Mouse (Mus musculus): ENCODE measurements around the gene Rngtt. TPM values are rescaled to one million over a fixed set of nuclear protein-coding genes. Genes with fewer than 3 reads are reported as not detected.
"Not testable (repeated sequence)": the region's sequence is repeated elsewhere in the genome, so short reads cannot be mapped to it uniquely, and the experiment has no call there.

Gene Rngtt
- polyA plus RNA-seq, 1 experiment from 2014 or later = 21.6 TPM

- Histone ChIP-seq H3K4me3 (replicated peaks) (no peak overlapping the region), H3K4me2 (replicated peaks) (no peak overlapping the region), H3K4me1 (no peaks in the 10 kb centered on the region), H3K27ac (replicated peaks) (no peak overlapping the region), H3K27me3 (no peaks in the 10 kb centered on the region), H3K36me3 (no peaks in the 10 kb centered on the region), H3K9me3 (replicated peaks) (no peaks in the 10 kb centered on the region), H3K9ac (no peak overlapping the region)
- 83% methylated on average over 2 of the region's 2 CpGs for WGBS
- ATAC-seq (ENCODE audit: insufficient number of reproducible peaks, low FRiP score, low TSS enrichment, low read depth) = no peak
Measured at GRCm38 (mm10) chr4:33393437-33393836, 83.3 kb downstream of the Rngtt start.

- WGBS = 60% methylated on average over 3 of the region's 3 CpGs
- H3K9me3 ChIP-seq (replicated peaks) = no peaks in the 10 kb centered on the region
- no peaks in the 10 kb centered on the region for H3K4me1 ChIP-seq
- H3K9ac ChIP-seq = no peak overlapping the region
- H3K4me3 ChIP-seq (replicated peaks) = no peak overlapping the region
- ATAC-seq (ENCODE audit: insufficient number of reproducible peaks, low FRiP score, low TSS enrichment, low read depth) = no peak
- H3K27me3 ChIP-seq = no peaks in the 10 kb centered on the region
- no peaks in the 10 kb centered on the region for H3K36me3 ChIP-seq
- no peak overlapping the region for H3K4me2 ChIP-seq (replicated peaks)
- H3K27ac ChIP-seq (replicated peaks) = no peak overlapping the region
Measured at GRCm38 (mm10) chr4:33396222-33397176, 86.4 kb downstream of the Rngtt start.

GRCm38 (mm10) chr4:33405723-33406293 is 95.7 kb downstream of the Rngtt start:
- Histone ChIP-seq H3K4me3 (replicated peaks) (no peak overlapping the region), H3K4me1 (no peaks in the 10 kb centered on the region), H3K9me3 (replicated peaks) (no peaks in the 10 kb centered on the region), H3K9ac (no peak overlapping the region), H3K27me3 (no peaks in the 10 kb centered on the region), H3K4me2 (replicated peaks) (no peak overlapping the region), H3K27ac (replicated peaks) (no peak overlapping the region), H3K36me3 (no peaks in the 10 kb centered on the region)
- WGBS = 67% methylated on average over 2 of the region's 2 CpGs
- ATAC-seq (ENCODE audit: insufficient number of reproducible peaks, low FRiP score, low TSS enrichment, low read depth) = no peak

GRCm38 (mm10) chr4:33413791-33414190 is 103.7 kb downstream of the Rngtt start:
- Histone ChIP-seq H3K4me1 (no peaks in the 10 kb centered on the region), H3K9me3 (replicated peaks) (no peaks in the 10 kb centered on the region), H3K4me3 (replicated peaks) (no peak overlapping the region), H3K9ac (no peak overlapping the region), H3K4me2 (replicated peaks) (no peak overlapping the region), H3K27me3 (no peaks in the 10 kb centered on the region), H3K27ac (replicated peaks) (no peak overlapping the region), H3K36me3 (no peaks in the 10 kb centered on the region)
- no peak for ATAC-seq (ENCODE audit: insufficient number of reproducible peaks, low FRiP score, low TSS enrichment, low read depth)
- WGBS = 78% methylated on average over 4 of the region's 4 CpGs

DNA sequence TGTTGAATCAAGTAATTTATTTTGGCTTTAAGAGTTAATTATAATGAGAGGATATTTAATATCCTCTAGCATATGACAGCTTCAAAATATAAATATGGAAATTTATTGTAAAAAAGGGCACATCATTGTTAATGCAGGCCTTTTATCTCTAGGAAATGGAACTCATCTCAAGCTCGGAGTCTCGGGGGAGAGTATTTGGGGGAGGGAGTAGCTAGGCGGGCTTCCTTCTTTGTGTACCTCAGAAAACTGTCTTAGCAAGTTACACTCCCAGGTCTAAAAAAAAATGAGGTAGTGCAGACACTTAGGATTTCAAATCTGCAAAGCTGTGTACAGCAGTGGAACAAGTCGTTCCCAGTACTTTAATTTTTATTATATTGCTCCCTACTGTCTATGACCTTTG is 104.7 kb downstream of the Rngtt start:
- H3K9me3 ChIP-seq (replicated peaks) = no peaks in the 10 kb centered on the region
- no peak overlapping the region for H3K4me3 ChIP-seq (replicated peaks)
- no peaks in the 10 kb centered on the region for H3K36me3 ChIP-seq
- no peaks in the 10 kb centered on the region for H3K4me1 ChIP-seq
- ATAC-seq (ENCODE audit: insufficient number of reproducible peaks, low FRiP score, low TSS enrichment, low read depth) = no peak
- H3K27ac ChIP-seq (replicated peaks) = no peak overlapping the region
- H3K9ac ChIP-seq = no peak overlapping the region
- H3K27me3 ChIP-seq = no peaks in the 10 kb centered on the region
- H3K4me2 ChIP-seq (replicated peaks) = no peak overlapping the region
- WGBS = 71% methylated on average over 4 of the region's 4 CpGs

DNA sequence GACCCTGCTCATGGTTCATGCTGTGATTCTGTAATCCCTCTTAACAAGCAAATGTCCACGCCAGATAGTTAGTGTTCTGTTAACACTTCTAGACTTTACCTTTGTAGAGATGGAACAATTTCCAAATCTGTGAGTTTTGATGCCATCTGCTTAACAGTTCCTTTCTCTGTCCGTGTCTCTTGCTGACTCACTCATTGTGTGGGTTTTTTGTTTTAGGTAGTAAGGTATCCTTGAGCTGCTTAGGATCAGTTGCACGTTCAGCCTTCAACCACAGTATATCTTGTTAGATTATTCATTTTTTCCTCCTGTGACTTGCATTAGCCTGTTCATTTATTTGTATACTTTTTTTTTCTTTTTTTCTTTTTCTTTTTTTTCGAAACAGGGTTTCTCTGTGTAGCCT is 107.3 kb downstream of the Rngtt start:
- no peak for ATAC-seq (ENCODE audit: insufficient number of reproducible peaks, low FRiP score, low TSS enrichment, low read depth)
- no peaks in the 10 kb centered on the region for H3K27me3 ChIP-seq
- WGBS = 85% methylated on average over 4 of the region's 4 CpGs
- no peak overlapping the region for H3K4me3 ChIP-seq (replicated peaks)
- H3K27ac ChIP-seq (replicated peaks) = no peak overlapping the region
- no peak overlapping the region for H3K4me2 ChIP-seq (replicated peaks)
- H3K4me1 ChIP-seq = no peaks in the 10 kb centered on the region
- no peak overlapping the region for H3K9ac ChIP-seq
- no peaks in the 10 kb centered on the region for H3K9me3 ChIP-seq (replicated peaks)
- H3K36me3 ChIP-seq = no peaks in the 10 kb centered on the region

DNA sequence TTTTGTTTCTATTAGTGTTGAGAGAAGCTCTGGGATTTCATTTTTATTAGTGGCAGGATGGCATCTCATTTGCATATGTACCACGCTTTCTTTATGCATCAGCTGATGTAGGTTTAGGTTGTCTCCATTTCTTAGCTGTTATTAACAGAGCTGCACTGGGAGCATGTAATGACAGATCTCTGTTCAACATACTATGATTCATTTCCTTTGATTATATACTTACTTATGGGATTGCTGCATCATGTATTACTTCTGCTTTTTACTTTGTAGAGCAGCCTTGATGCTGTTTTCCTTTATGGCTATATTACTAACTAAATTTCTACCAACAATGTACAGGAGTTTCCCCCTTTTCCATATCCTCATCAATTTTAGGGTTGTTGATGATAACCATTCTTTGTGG is 109.5 kb downstream of the Rngtt start:
- Histone ChIP-seq H3K9ac (no peak overlapping the region), H3K9me3 (replicated peaks) (no peaks in the 10 kb centered on the region), H3K4me3 (replicated peaks) (no peak overlapping the region), H3K27ac (replicated peaks) (no peak overlapping the region), H3K36me3 (no peaks in the 10 kb centered on the region), H3K4me1 (no peaks in the 10 kb centered on the region), H3K4me2 (replicated peaks) (no peak overlapping the region), H3K27me3 (no peaks in the 10 kb centered on the region)
- no peak for ATAC-seq (ENCODE audit: insufficient number of reproducible peaks, low FRiP score, low TSS enrichment, low read depth)
- 91% methylated on average over 1 of the region's 1 CpGs for WGBS

DNA sequence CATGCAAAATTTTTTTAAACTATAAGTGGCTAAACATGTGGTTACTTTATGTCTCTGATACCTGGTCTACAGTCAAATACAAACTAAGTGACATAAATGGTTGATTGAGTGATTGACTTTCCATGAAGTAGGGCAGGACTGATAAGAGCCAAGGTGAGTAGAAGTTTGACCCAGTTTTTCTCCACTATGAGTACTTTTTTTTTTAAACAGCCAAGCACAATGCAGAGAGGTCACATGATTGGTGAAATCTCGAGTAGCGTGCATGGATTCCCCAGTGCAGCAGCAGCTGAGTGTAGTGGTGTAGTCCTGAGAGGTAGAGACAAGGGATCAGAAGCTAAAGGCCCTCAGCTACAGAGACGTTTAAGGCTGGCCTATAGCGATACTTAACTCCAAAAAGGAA is 118.7 kb downstream of the Rngtt start:
- Histone ChIP-seq H3K9ac (no peak overlapping the region), H3K4me2 (replicated peaks) (no peak overlapping the region), H3K4me3 (replicated peaks) (no peak overlapping the region), H3K4me1 (no peaks in the 10 kb centered on the region), H3K27me3 (no peaks in the 10 kb centered on the region), H3K36me3 (no peaks in the 10 kb centered on the region), H3K27ac (replicated peaks) (no peak overlapping the region), H3K9me3 (replicated peaks) (no peaks in the 10 kb centered on the region)
- 53% methylated on average over 4 of the region's 4 CpGs for WGBS
- no peak for ATAC-seq (ENCODE audit: insufficient number of reproducible peaks, low FRiP score, low TSS enrichment, low read depth)

GRCm38 (mm10) chr4:33441864-33442263 is 131.8 kb downstream of the Rngtt start:
- H3K9ac ChIP-seq = no peak overlapping the region
- no peaks in the 10 kb centered on the region for H3K4me1 ChIP-seq
- WGBS = 64% methylated on average over 6 of the region's 6 CpGs
- no peak for ATAC-seq (ENCODE audit: insufficient number of reproducible peaks, low FRiP score, low TSS enrichment, low read depth)
- H3K4me2 ChIP-seq (replicated peaks) = no peak overlapping the region
- no peak overlapping the region for H3K4me3 ChIP-seq (replicated peaks)
- no peaks in the 10 kb centered on the region for H3K9me3 ChIP-seq (replicated peaks)
- H3K36me3 ChIP-seq = no peaks in the 10 kb centered on the region
- H3K27me3 ChIP-seq = no peaks in the 10 kb centered on the region
- no peak overlapping the region for H3K27ac ChIP-seq (replicated peaks)

GRCm38 (mm10) chr4:33446265-33446664 is 136.2 kb downstream of the Rngtt start:
- WGBS = over 99% methylated on average over 3 of the region's 3 CpGs
- H3K27ac ChIP-seq (replicated peaks) = no peak overlapping the region
- no peaks in the 10 kb centered on the region for H3K9me3 ChIP-seq (replicated peaks)
- no peak overlapping the region for H3K4me2 ChIP-seq (replicated peaks)
- no peaks in the 10 kb centered on the region for H3K36me3 ChIP-seq
- H3K27me3 ChIP-seq = no peaks in the 10 kb centered on the region
- H3K4me3 ChIP-seq (replicated peaks) = no peak overlapping the region
- H3K9ac ChIP-seq = no peak overlapping the region
- ATAC-seq (ENCODE audit: insufficient number of reproducible peaks, low FRiP score, low TSS enrichment, low read depth) = no peak
- H3K4me1 ChIP-seq = no peaks in the 10 kb centered on the region

DNA sequence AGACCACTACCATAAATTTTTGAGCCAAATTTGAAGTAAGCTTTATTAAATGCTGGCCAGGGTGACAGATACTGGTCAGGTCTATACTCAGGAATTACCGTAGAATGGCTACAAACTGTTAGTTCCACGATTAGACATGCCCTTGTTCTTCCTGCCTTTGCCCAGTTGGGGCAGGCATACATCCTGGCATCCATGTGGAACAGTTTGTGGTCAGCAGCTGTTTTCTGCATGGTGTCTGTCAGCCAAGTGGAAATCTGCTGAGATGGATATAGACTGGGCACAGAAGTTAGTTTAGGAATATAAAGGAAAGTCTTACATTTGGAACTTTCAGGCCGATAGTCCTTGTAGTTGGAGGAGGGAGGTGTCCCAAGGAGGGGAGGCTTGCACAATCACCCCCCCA is 136.8 kb downstream of the Rngtt start:
- H3K36me3 ChIP-seq = no peaks in the 10 kb centered on the region
- no peak overlapping the region for H3K4me2 ChIP-seq (replicated peaks)
- no peak overlapping the region for H3K9ac ChIP-seq
- H3K27me3 ChIP-seq = no peaks in the 10 kb centered on the region
- H3K27ac ChIP-seq (replicated peaks) = no peak overlapping the region
- H3K9me3 ChIP-seq (replicated peaks) = no peaks in the 10 kb centered on the region
- H3K4me3 ChIP-seq (replicated peaks) = no peak overlapping the region
- no peak for ATAC-seq (ENCODE audit: insufficient number of reproducible peaks, low FRiP score, low TSS enrichment, low read depth)
- 67% methylated on average over 3 of the region's 3 CpGs for WGBS
- H3K4me1 ChIP-seq = no peaks in the 10 kb centered on the region

GRCm38 (mm10) chr4:33450356-33450755 is 140.2 kb downstream of the Rngtt start:
- 85% methylated on average over 8 of the region's 8 CpGs for WGBS
- not testable (repeated sequence) for H3K4me3 ChIP-seq (replicated peaks); H3K9me3 ChIP-seq (replicated peaks); ATAC-seq (ENCODE audit: insufficient number of reproducible peaks, low FRiP score, low TSS enrichment, low read depth); H3K9ac ChIP-seq; H3K4me2 ChIP-seq (replicated peaks); H3K4me1 ChIP-seq; H3K27me3 ChIP-seq; H3K36me3 ChIP-seq; H3K27ac ChIP-seq (replicated peaks)
